Mouse (Mus musculus): ENCODE measurements at regions not wholly inside any gene's neighbourhood (a gene's known extent, or its start where the extent isn't known, plus 50 kb on each side); places are given as distances from the start of the nearest gene placed in this dataset.

DNA sequence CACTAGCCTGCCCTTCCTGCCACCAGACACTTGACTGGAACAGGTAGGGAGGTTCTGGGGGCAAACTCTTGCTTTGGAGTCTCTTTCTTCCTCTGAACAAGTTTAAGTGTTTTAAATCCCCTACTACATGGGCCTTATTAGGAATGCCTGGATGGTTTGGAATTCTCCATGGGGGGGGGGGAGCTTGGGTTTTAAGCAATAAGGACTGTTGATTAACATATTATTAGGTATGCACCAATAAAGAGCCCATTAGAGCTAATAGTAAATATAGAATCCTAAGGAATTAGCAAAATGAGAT lies 196.0 kb upstream of the Irx3 start:
- DNase-seq: no peak

GRCm38 (mm10) chr8:91997023-91997891 lies 195.4 kb upstream of the Irx3 start:
- DNase-seq: no peak

DNA sequence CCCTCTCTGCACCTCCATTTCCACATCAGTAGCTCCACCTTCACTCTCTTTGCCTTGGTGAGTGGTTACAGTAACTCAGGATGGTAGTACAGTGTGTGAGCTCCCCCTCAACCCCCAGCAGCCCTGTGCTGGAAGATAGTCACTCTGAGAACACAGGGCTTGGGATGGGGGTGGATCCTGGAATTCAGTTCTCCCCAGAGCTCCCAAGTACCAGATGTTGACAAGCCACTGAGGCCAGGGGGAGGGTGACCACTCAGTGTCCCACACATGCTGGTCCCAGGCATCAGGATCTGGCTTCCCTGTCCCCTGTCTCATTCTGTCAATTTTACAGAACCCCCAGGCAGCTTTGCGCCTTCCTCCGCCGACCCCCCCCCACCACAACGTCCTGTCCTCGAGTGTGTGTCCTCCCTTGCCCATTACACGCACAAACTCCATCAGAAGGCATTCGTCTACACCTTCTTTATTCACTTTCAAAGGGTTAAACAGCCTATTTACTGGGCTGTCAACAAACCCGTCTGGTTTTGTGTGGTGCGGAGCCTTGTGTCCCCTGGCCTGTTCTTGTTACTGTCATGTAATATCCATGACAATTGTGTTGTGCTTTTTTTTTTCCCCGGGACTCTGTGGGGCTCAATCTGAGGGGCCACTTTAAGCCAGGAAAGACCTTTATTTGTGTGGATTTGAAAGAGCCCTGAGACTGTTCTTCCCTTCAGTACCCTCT lies 194.6 kb upstream of the Irx3 start:
- DNase-seq: no peak

DNA sequence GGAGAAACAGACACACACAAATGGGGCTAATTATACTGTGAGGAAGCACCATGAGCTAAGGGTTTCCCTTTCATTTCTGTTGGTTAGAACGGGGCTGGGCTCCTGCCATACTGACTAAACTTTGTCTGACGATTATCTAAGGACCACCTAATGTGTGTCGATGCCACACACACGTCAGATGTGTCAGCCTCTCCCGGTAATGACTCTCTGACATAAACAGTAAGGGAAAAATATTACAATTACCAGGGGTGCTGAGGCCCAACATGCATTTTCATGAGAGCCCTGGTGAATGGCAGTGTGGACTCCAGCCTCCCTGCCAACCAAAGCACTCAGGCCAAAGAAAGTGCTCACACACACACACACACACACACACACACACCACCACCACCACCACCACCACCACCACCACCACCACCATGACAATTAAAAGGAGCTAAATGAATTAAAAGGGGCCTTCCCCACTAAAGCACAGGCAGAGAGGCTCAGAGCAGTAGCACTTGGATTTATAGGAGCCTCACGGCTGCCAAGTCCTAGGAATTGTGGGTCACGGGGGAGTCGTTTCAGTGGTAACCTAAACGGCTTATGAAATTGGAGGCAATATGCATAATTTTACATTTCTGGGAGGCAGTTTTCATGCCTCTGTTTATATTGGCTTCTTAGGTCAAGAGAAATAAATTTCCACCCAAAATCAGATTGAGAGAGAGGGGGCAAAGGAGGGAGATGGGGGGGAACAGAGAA lies 193.7 kb upstream of the Irx3 start:
- no peak for DNase-seq

GRCm38 (mm10) chr8:91991542-91992452 lies 189.9 kb upstream of the Irx3 start:
- DNase-seq: no peak

DNA sequence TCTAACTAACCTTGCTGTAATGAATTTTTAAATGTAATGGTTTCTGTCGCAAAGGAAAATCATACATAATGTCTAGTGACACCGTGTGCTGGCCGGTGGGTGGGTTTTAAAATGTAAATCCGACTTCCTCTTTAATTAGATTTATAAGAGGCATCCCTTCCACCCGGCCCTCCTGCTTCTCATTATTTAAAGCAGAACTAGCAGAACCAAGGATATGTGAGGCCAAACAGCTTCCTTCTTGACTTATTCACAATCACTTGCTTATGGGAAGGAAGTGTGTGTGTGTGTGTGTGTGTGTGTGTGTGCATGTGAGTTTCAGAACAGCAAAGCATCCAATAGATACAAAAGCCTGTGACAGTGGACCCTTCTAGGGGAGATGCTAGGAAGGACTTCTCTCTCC lies 189.1 kb upstream of the Irx3 start:
- DNase-seq: no peak

DNA sequence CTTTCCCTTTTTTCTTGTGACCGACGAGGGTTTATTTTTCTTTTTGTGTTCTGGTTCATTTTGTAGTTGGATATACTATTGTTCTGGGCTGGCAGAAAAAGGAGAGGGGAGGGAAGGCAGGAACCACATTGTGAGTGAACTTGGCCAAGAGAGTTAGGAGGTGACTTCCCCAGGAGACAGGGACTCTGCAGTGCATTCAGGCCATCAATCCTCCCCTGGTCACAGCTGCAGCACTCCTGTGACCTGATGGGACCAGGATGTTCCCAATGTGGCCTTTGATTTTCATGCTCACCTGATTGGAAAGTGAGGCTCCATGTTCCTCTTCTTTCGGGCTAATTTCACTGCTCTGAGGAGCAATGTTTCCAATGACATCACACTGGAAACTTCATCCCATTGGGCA lies 188.2 kb upstream of the Irx3 start:
- DNase-seq: no peak

DNA sequence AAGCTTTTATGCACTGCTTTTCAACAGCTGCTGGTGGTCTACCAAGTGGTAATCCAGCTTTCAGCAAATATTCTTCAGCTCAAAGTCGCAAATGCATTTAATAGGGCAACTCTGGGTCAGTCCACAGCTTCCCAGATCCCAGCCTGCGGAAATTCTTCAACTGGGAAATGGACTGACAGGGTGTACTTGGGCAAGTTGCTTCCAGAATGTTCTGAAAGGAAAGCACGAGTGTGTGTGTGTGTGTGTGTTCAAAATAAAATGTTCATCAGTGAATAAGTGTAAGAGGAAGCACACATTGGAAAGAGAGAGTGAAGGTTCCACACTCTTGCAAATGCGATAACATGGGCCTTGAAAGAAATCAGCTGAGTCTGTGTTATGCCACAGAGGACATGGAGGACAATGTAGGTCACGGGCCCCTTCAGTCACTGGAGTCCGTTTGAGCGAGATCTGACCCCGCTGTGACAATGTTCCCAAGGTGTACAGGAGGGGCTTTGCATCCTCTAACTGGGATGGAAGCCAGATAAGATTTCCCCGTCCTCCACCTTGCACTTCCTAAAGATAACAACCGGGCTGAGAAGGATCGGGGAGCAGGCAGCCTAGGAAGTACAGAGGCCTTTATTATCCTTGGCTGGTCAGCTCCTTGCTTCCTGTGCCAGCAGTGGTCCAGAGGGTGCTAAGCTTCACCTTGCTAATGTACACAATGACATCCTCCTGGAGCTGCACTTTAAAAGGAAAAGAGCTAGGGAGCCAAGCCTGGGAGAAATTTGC lies 187.2 kb upstream of the Irx3 start:
- no peak for DNase-seq

DNA sequence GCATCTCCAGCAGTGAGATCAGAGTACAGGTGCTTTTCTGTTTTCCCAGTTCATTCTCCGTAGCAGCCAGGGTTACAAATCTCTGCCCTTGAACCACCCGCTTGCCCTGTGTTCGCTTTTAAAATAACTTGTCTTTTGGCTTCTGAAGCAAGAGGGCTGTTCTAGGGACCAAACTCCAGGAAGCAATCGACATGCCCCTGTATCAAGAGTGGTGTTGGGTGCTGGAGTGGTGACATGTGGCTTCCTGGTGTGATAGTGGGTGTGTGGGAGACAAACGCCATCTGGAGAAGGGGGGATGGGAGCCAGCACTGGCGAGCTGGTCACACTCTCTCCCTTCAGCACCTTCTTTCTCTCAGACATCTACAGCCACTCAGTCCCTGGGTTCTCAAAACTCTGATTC lies 186.0 kb upstream of the Irx3 start:
- DNase-seq: no peak

DNA sequence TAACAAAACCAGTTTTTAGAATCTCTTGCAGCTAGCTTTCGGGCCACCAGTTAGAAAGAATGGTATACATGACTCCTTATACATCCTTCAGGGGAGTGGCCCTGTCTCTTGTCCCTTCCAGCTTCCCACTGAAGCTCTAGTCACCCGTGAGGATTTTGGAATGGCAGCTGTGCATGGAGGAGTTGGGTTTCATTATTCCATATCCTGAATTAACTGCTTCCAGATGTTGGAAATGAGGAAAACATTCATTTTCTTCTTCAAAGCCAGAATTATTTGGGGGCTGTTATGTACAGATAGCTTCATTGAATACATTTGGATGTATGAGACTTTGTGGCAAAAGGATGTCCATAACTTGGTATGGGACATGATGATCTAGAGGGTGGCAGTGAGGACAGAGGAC lies 181.3 kb upstream of the Irx3 start:
- no peak for DNase-seq

DNA sequence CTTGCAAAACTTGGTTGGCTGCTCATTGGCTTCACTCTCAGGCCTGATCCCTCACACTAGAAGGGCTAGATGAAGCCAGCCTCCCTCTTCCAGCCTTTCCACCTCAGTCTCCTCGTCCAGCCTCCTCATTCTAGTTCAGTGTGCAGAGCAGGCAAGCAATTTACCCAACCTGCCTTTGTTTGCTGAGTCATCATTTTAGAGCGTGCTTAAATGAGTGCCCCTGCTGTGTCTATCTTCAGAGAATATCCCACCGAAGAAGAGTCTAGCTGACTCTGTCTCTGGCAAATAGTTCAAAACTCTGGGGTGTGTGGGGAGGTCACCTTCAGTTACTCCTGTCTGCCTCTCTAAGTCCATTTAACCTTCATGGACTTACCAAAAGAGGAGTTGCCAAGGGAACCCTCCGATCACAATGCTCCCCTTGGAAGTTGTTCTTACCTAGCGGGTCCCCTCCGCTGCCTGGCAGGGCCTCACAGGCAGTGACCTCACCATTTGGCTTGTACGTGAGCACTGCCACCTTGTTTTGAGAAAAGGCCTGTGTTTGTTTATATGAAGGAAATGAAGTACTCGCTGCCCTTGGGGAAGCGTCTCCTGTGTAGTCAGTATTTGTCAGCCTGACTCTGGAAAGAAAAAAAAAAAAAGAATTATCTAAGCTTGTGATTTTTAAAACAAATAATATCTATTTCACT lies 175.2 kb upstream of the Irx3 start:
- DNase-seq: no peak

GRCm38 (mm10) chr8:91975460-91975859 lies 173.6 kb upstream of the Irx3 start:
- DNase-seq: no peak

- DNase-seq: no peak
These were observed 172.8 kb upstream of the Irx3 start for GRCm38 (mm10) chr8:91974636-91975035.

- DNase-seq: no peak
These were observed 172.1 kb upstream of the Irx3 start for GRCm38 (mm10) chr8:91973951-91974439.

DNA sequence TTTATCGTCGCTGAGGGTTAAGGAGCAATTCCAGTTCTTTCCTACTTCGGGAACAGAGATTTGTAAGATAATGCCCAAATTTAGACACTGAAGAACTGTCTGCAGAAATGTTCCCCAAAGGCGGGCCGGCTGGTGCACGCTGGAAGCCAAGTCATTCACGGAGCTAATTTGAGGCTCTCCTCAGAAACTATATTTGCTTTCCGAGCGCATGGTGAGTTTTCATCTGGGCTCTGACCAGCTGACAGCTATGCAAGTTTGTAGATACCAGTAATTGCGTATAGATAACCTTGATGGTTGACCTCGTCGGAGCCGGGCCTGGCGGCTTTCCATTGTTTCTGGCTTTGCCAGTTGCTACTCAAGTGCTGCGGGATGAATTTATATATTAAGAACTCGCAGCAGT lies 165.5 kb upstream of the Irx3 start:
- DNase-seq: peak; percentile 8

DNA sequence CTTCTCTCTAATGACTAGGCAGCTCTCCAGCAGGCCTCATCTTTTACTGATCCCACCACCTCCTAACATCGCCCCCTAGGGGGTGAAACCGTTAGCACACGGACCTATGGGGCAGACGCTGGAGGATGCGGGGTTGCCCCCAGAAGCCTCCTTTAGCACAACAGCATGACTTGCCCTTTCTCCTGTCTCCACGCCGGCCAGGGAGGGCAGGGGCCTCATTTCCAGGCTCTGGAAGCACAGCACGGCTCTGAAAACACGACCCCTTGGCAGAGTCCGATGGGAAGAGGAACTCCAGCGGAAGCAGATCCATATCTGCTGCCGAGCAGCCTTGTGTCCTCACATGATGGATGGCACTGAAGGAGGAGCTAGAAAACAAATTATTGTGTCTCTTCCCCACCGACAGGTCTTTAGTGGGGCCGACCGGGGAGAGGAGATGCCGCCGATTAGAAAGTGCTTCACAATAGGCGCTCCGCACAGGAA lies 165.1 kb upstream of the Irx3 start:
- peak; percentile 46 for DNase-seq

GRCm38 (mm10) chr8:91961696-91962095 lies 159.8 kb upstream of the Irx3 start:
- DNase-seq: no peak

GRCm38 (mm10) chr8:91955170-91955569 lies 153.3 kb upstream of the Irx3 start:
- no peak for DNase-seq

GRCm38 (mm10) chr8:91952981-91953380 lies 151.1 kb upstream of the Irx3 start:
- no peak for DNase-seq

DNA sequence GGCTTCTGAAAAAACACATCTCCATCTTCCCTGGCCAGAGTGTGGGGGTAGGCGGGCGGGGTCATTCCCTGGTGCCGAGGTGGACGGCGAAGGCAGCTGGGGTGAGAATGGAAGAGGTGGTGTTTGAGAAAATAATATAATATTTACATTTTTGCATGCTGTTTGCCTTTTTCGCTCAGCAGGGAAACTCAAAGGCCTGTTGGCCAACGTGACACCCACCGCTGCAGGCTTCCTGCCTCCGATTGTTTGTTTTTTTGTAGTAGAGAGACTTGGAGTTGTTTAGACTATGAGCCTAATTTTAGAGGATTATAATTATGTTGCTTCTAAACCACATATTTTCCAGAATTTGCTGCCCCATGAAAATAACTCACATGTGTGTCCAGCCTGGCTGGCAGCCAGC lies 147.2 kb upstream of the Irx3 start:
- DNase-seq: no peak

All from adrenal gland, postnatal 25 days (tissue).